ENCODE assay signal across 8 mouse cellular contexts in the genomic region with DNA sequence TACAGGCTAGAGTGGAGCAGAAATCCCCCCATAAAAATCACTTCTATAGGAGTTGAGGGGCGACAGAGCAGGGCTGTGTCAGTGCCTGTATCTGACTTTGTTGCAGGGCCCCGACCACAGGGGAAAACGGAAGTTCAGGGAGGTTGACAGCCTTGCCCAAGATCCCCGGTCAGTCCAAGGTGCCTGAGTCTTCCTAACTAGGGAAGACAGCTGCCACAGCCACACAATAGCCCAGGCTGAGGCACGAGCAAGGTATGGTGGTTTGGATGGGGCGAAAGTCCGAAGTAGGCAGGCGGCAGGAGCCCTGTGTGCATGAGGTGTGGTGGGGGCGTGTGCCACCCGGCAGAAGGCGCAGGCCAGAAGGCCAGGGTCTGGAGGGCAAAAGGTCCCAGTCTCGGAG. TPM values are rescaled to one million over a fixed set of nuclear protein-coding genes. Genes with fewer than 3 reads are reported as not detected.
DNase-seq lines count a peak whose midpoint lies in the region; ATAC-seq and TF ChIP-seq lines count a peak whose summit lies in the region.

A gene (plus strand): TSS at position 153 of the 400 bp plus-strand sequence.

- WGBS in spleen, adult 2 months, result 5% methylated on average over 12 of the region's 12 CpGs
- 38% methylated on average over 12 of the region's 12 CpGs for WGBS in forebrain, embryonic 10.5 days
- WGBS in intestine, embryonic 15.5 days, result 24% methylated on average over 12 of the region's 12 CpGs
- 37% methylated on average over 12 of the region's 12 CpGs for WGBS in midbrain, embryonic 13.5 days

- ATAC-seq in intestine, embryonic 15.5 days, result peak; percentile 37
- no peak for ATAC-seq in midbrain, embryonic 13.5 days

- DNase-seq in spleen, adult 2 months (ENCODE audit: low read depth in 1 of 2, low spot score in 2 of 2), result no peak
- no peak for DNase-seq in spleen, postnatal 36 days (ENCODE audit: low spot score in 2 of 2)
- no peak for DNase-seq in forebrain, embryonic 10.5 days (ENCODE audit: extremely low spot score, low spot score)
- no peak for DNase-seq in adrenal gland, adult 18-20 months (ENCODE audit: low spot score in 2 of 2)
- DNase-seq in left cerebral cortex, adult 9 months (ENCODE audit: low spot score in 2 of 2), result no peak
- DNase-seq in layer of hippocampus, postnatal 10 days (ENCODE audit: low spot score in 2 of 2), result no peak

- no peak for TF ChIP-seq POLR2A in spleen, adult 2 months (IDR thresholded peaks at IDR 0.05; ENCODE audit: low read depth, low read length)

- no peak for TF ChIP-seq CTCF in spleen, adult 2 months (IDR thresholded peaks at IDR 0.05; ENCODE audit: extremely low read depth, insufficient read depth, insufficient read length, insufficient replicate concordance)

- no peaks in the 10 kb centered on the region for H3K36me3 ChIP-seq in spleen, adult 2 months (ENCODE audit: control insufficient read depth, insufficient read depth, low read length)
- peaks cover 17% of the 10 kb centered on the region for H3K36me3 ChIP-seq in forebrain, embryonic 10.5 days (replicated peaks)
- no peaks in the 10 kb centered on the region for H3K36me3 ChIP-seq in intestine, embryonic 15.5 days
- H3K36me3 ChIP-seq in midbrain, embryonic 13.5 days, result no peaks in the 10 kb centered on the region

- H3K27ac ChIP-seq in spleen, adult 2 months (ENCODE audit: insufficient read depth, low read length), result peak within 1 kb of the TSS; percentile 40
- H3K27ac ChIP-seq in forebrain, embryonic 10.5 days, result peak within 1 kb of the TSS; percentile 94
- peak within 1 kb of the TSS; percentile 73 for H3K27ac ChIP-seq in intestine, embryonic 15.5 days
- no peak within 1 kb of the TSS for H3K27ac ChIP-seq in midbrain, embryonic 13.5 days

- no peaks in the 10 kb centered on the region for H3K9me3 ChIP-seq in forebrain, embryonic 10.5 days
- H3K9me3 ChIP-seq in intestine, embryonic 15.5 days, result no peaks in the 10 kb centered on the region
- H3K9me3 ChIP-seq in midbrain, embryonic 13.5 days, result no peaks in the 10 kb centered on the region

- H3K4me1 ChIP-seq in spleen, adult 2 months (ENCODE audit: control insufficient read depth, insufficient read depth, insufficient read length), result peaks cover 11% of the 10 kb centered on the region; the same call in 1 of the 2 replicates
- H3K4me1 ChIP-seq in forebrain, embryonic 10.5 days, result peaks cover 57% of the 10 kb centered on the region
- peaks cover 29% of the 10 kb centered on the region for H3K4me1 ChIP-seq in intestine, embryonic 15.5 days (replicated peaks)
- peaks cover 36% of the 10 kb centered on the region for H3K4me1 ChIP-seq in midbrain, embryonic 13.5 days (replicated peaks)

- H3K27me3 ChIP-seq in spleen, adult 2 months (ENCODE audit: control insufficient read depth, insufficient read depth, low read length), result 0 out of 2 replicates have a peak, but pooled peaks cover 6% of the 10 kb centered on the region
- H3K27me3 ChIP-seq in forebrain, embryonic 10.5 days (ENCODE audit: poor library complexity, severe bottlenecking), result peaks cover 22% of the 10 kb centered on the region
- no peaks in the 10 kb centered on the region for H3K27me3 ChIP-seq in intestine, embryonic 15.5 days (replicated peaks)
- H3K27me3 ChIP-seq in midbrain, embryonic 13.5 days, result peaks cover 42% of the 10 kb centered on the region

- H3K4me2 ChIP-seq in intestine, embryonic 15.5 days (replicated peaks), result peak within 1 kb of the TSS; percentile 83
- H3K4me2 ChIP-seq in midbrain, embryonic 13.5 days (replicated peaks), result peak within 1 kb of the TSS; percentile 59

- H3K9ac ChIP-seq in intestine, embryonic 15.5 days, result peak within 1 kb of the TSS; percentile 60
- peak within 1 kb of the TSS; percentile 34 for H3K9ac ChIP-seq in midbrain, embryonic 13.5 days (replicated peaks)

- peak within 1 kb of the TSS; percentile 57 for H3K4me3 ChIP-seq in spleen, adult 2 months (ENCODE audit: extremely low read depth, insufficient read depth, insufficient read length)
- peak within 1 kb of the TSS; percentile 74 for H3K4me3 ChIP-seq in forebrain, embryonic 10.5 days
- peak within 1 kb of the TSS; percentile 53 for H3K4me3 ChIP-seq in intestine, embryonic 15.5 days (replicated peaks)
- H3K4me3 ChIP-seq in midbrain, embryonic 13.5 days (replicated peaks), result peak within 1 kb of the TSS; percentile 43

RNA-seq across cellular contexts. Expression of the gene that starts here (rescaled TPM):
- 16.1 and 23.1 TPM in 2 replicates for polyA plus RNA-seq in spleen, adult 2 months (2012; rRNA removed)
- polyA plus RNA-seq in forebrain, embryonic 10.5 days (2016; fragmentation: Nextera tagmentation; extraction: Ambion mirVana), result 147 and 194 TPM in 2 replicates
- 84.8 and 96.2 TPM in 2 replicates for polyA plus RNA-seq in intestine, embryonic 15.5 days (2015; fragmentation: Nextera tagmentation; extraction: Ambion mirVana)
- 10.1 and 14.0 TPM in 2 replicates for polyA plus RNA-seq in midbrain, embryonic 13.5 days (2015; fragmentation: Nextera tagmentation; extraction: Ambion mirVana)
- total RNA-seq in adrenal gland, adult 18-20 months (2021), result 1 to 10 TPM; 1.3 to 4.4 TPM
- total RNA-seq in layer of hippocampus, postnatal 10 days (2021), result 1 to 10 TPM; 2.9 to 4.1 TPM
